Mouse (Mus musculus) heart, adult 2 months (tissue): ENCODE results near the gene Stard5. TPM values are rescaled to one million over a fixed set of nuclear protein-coding genes. Genes with fewer than 3 reads are reported as not detected.

Experiments used
- DNase-seq, 2 experiments: peaks; one replicate each; pipeline ENCODE4 v3.0.0; 2021
- H3K27ac ChIP-seq: fragments of 200-600 bp; 2 replicates; pipeline ENCODE4 v1.8.1; 2022
- H3K27me3 ChIP-seq: fragments of 200-500 bp; 2 replicates; pipeline ENCODE4 v1.6.1; 2012; ENCODE audit warnings: mild to moderate bottlenecking, low read length, inconsistent platforms, mixed read lengths; ENCODE audit not compliant: control insufficient read depth, insufficient read depth
- H3K36me3 ChIP-seq: fragments of 200-500 bp; 2 replicates; pipeline ENCODE4 v1.6.1; 2012; ENCODE audit warnings: low read length, inconsistent platforms; ENCODE audit not compliant: control insufficient read depth, insufficient read depth
- H3K4me1 ChIP-seq: fragments of 200-500 bp; 2 replicates; pipeline ENCODE4 v1.6.1; 2011; ENCODE audit warnings: low read length; ENCODE audit not compliant: control insufficient read depth, insufficient read depth
- H3K4me3 ChIP-seq: fragments of 200-600 bp; 2 replicates; pipeline ENCODE4 v1.8.1; 2022
- H3K79me2 ChIP-seq: fragments of 200-500 bp; replicated peaks from 2 replicates; pipeline ENCODE4 v1.6.1; 2012; ENCODE audit warnings: mild to moderate bottlenecking, inconsistent platforms, low read length, moderate library complexity, mixed read lengths; ENCODE audit not compliant: control insufficient read depth, insufficient read depth
- H3K9ac ChIP-seq: fragments of 200-500 bp; 2 replicates; pipeline ENCODE4 v1.6.1; 2012; ENCODE audit warnings: low read depth, mild to moderate bottlenecking, control low read depth, inconsistent platforms, low read length, mixed read lengths
- CTCF ChIP-seq: fragments of 200-600 bp; IDR thresholded peaks from 2 replicates; pipeline ENCODE4 v1.8.1; 2022; ENCODE audit warnings: antibody characterized with exemption, mild to moderate bottlenecking, moderate library complexity
- EP300 ChIP-seq: fragments of 200-500 bp; IDR thresholded peaks from 2 replicates; pipeline ENCODE4 v1.6.1; 2011; ENCODE audit warnings: low read depth, low read length, control low read depth; ENCODE audit not compliant: insufficient read depth
- POLR2A ChIP-seq: fragments of 200-500 bp; IDR thresholded peaks from 2 replicates; pipeline ENCODE4 v1.6.1; 2011; ENCODE audit warnings: mild to moderate bottlenecking, low read depth, low read length, control low read depth; ENCODE audit not compliant: insufficient read depth
- WGBS: fragments of 180-500 bp; shearing (Covaris S2); methylation state at CpG from one replicate; pipeline ENCODE4 v1.1.7; 2018; 5-methylcytosine and 5-hydroxymethylcytosine counted together
- intact Hi-C: fragments of 180-260 bp; cut with DNase I; formaldehyde crosslinking; loops from one replicate; pipeline ENCODE4 v1.15.1; 2025
- polyA plus RNA-seq: library from polyadenylated mRNA; depleted of rRNA; stranded (reverse); fragments of >200 nt; gene quantifications from 2 replicates; pipeline ENCODE4 v1.2.3, GENCODE M21; 2012
- total RNA-seq, 2 experiments: library from RNA; stranded (reverse); gene quantifications; 2 replicates each; pipeline ENCODE4 v1.2.3; 2021

Stard5 gene
- total and polyA plus RNA-seq, 3 experiments: 6.7 to 9.2 (median 8.6) TPM

GRCm38 (mm10) chr7:83661763-83662162, 30.0 kb downstream of the Stard5 start:
- Histone ChIP-seq H3K4me3 (no peak overlapping the region), H3K27ac (no peak overlapping the region), H3K9ac (no peak overlapping the region), H3K27me3 (no peaks in the 10 kb centered on the region), H3K79me2 (no peaks in the 10 kb centered on the region), H3K36me3 (peaks cover 4% of the 10 kb centered on the region; the same call in 1 of the 2 replicates), H3K4me1 (peaks cover 4% of the 10 kb centered on the region)
- WGBS: 96% methylated on average over 3 of the region's 3 CpGs
- TF ChIP-seq CTCF (no peak), EP300 (no peak), POLR2A (no peak)
- no peak for DNase-seq
- intact Hi-C loops: no loop called here

- Histone ChIP-seq H3K4me1 (peaks cover 4% of the 10 kb centered on the region), H3K9ac (no peak overlapping the region), H3K27ac (no peak overlapping the region), H3K79me2 (no peaks in the 10 kb centered on the region), H3K4me3 (no peak overlapping the region), H3K36me3 (peaks cover 4% of the 10 kb centered on the region; the same call in 1 of the 2 replicates), H3K27me3 (no peaks in the 10 kb centered on the region)
- intact Hi-C loops: no loop called here
- DNase-seq: no peak
- 84% methylated on average over 6 of the region's 6 CpGs for WGBS
- TF ChIP-seq CTCF (no peak), EP300 (no peak), POLR2A (no peak)
These were observed 31.1 kb downstream of the Stard5 start for GRCm38 (mm10) chr7:83662711-83663375.

- Histone ChIP-seq H3K9ac (no peak overlapping the region), H3K27me3 (no peaks in the 10 kb centered on the region), H3K4me3 (no peak overlapping the region), H3K4me1 (no peaks in the 10 kb centered on the region), H3K27ac (no peak overlapping the region), H3K36me3 (no peaks in the 10 kb centered on the region), H3K79me2 (no peaks in the 10 kb centered on the region)
- no peak for TF ChIP-seq POLR2A
- TF ChIP-seq EP300: no peak
- no peak for TF ChIP-seq CTCF
- WGBS: 90% methylated on average over 4 of the region's 4 CpGs
- intact Hi-C loops: no loop called here
- DNase-seq: no peak
These were observed 34.4 kb downstream of the Stard5 start for GRCm38 (mm10) chr7:83666087-83666595.

GRCm38 (mm10) chr7:83667936-83668645, 36.3 kb downstream of the Stard5 start:
- no peaks in the 10 kb centered on the region for H3K27me3 ChIP-seq
- H3K9ac ChIP-seq: no peak overlapping the region
- intact Hi-C loops: loop anchor here (1.0 to 2.0 kb wide), 3 partner anchors 106 to 689 kb away; no protein-coding TSS in a partner anchor
- H3K4me3 ChIP-seq: no peak overlapping the region
- DNase-seq: peak in 1 of 2 experiments; percentile 0
- WGBS: 70% methylated on average over 5 of the region's 5 CpGs
- no peaks in the 10 kb centered on the region for H3K79me2 ChIP-seq
- no peaks in the 10 kb centered on the region for H3K36me3 ChIP-seq
- no peak overlapping the region for H3K27ac ChIP-seq
- TF ChIP-seq CTCF (no peak), EP300 (no peak), POLR2A (no peak)
- no peaks in the 10 kb centered on the region for H3K4me1 ChIP-seq

GRCm38 (mm10) chr7:83668724-83669123, 37.0 kb downstream of the Stard5 start:
- peak; percentile 50 to 55 for DNase-seq

GRCm38 (mm10) chr7:83671573-83671972, 39.8 kb downstream of the Stard5 start:
- no peak overlapping the region for H3K27ac ChIP-seq
- TF ChIP-seq CTCF (no peak), EP300 (no peak), POLR2A (no peak)
- H3K27me3 ChIP-seq: no peaks in the 10 kb centered on the region
- H3K9ac ChIP-seq: no peak overlapping the region
- intact Hi-C loops: loop anchor here (2.0 kb wide), 1 partner anchor 215 kb away; no protein-coding TSS in a partner anchor
- H3K4me3 ChIP-seq: no peak overlapping the region
- peak in 1 of 2 experiments; percentile 10 for DNase-seq
- no peaks in the 10 kb centered on the region for H3K36me3 ChIP-seq
- 90% methylated on average over 6 of the region's 6 CpGs for WGBS
- no peaks in the 10 kb centered on the region for H3K79me2 ChIP-seq
- H3K4me1 ChIP-seq: no peaks in the 10 kb centered on the region

More at GRCm38 (mm10) chr7:83668724-83669123, 37.0 kb downstream of the Stard5 start:
- Histone ChIP-seq H3K4me3 (no peak overlapping the region), H3K4me1 (no peaks in the 10 kb centered on the region), H3K9ac (no peak overlapping the region), H3K27ac (no peak overlapping the region), H3K79me2 (no peaks in the 10 kb centered on the region), H3K27me3 (no peaks in the 10 kb centered on the region), H3K36me3 (no peaks in the 10 kb centered on the region)
- 17% methylated on average over 1 of the region's 1 CpGs for WGBS
- TF ChIP-seq POLR2A: no peak
- 0 out of 2 replicates have a peak, but pooled peaks have one; percentile 60 for TF ChIP-seq EP300
- peak; percentile 96 for TF ChIP-seq CTCF
- intact Hi-C loops: loop anchor here (1.0 to 2.0 kb wide), 3 partner anchors 106 to 688 kb away; no protein-coding TSS in a partner anchor
